Mouse (Mus musculus) embryonic fibroblast, embryonic 13.5 days (primary cell): Measurements from ENCODE around the gene Zic5. TPM values are rescaled to one million over a fixed set of nuclear protein-coding genes. Genes with fewer than 3 reads are reported as not detected.
A peak's percentile ranks its signal among the peaks of the same experiment; 100 is the strongest.

Experiments used
- H3K27ac ChIP-seq: 2 replicates; pipeline ENCODE4 v1.5.1; 2012; ENCODE audit warnings: low read length, control low read depth, inconsistent platforms; ENCODE audit not compliant: insufficient read depth
- H3K4me1 ChIP-seq: 2 replicates; pipeline ENCODE4 v1.6.1; 2011; ENCODE audit warnings: low read length; ENCODE audit not compliant: control insufficient read depth, insufficient read depth
- H3K4me3 ChIP-seq: 2 replicates; pipeline ENCODE4 v1.5.1; 2011; ENCODE audit warnings: mild to moderate bottlenecking, control low read depth, low read length; ENCODE audit not compliant: insufficient read depth
- CTCF ChIP-seq: IDR thresholded peaks from 2 replicates; pipeline ENCODE4 v1.5.1; 2011; ENCODE audit warnings: mild to moderate bottlenecking, control low read depth, low read length, moderate library complexity, borderline replicate concordance; ENCODE audit not compliant: insufficient read depth
- POLR2A ChIP-seq: IDR thresholded peaks from 2 replicates; pipeline ENCODE4 v1.6.1; 2011; ENCODE audit warnings: low read depth, mild to moderate bottlenecking, control low read depth, low read length, moderate library complexity
- polyA plus RNA-seq: library from polyadenylated mRNA; stranded (reverse); fragments of >200 nt; gene quantifications from 2 replicates; pipeline ENCODE4 v1.2.4, GENCODE M21; 2011; ENCODE audit warnings: low read depth; ENCODE audit not compliant: missing spikeins, insufficient read length

Zic5 gene
- 0.30 and 0.93 TPM in 2 replicates for polyA plus RNA-seq

DNA sequence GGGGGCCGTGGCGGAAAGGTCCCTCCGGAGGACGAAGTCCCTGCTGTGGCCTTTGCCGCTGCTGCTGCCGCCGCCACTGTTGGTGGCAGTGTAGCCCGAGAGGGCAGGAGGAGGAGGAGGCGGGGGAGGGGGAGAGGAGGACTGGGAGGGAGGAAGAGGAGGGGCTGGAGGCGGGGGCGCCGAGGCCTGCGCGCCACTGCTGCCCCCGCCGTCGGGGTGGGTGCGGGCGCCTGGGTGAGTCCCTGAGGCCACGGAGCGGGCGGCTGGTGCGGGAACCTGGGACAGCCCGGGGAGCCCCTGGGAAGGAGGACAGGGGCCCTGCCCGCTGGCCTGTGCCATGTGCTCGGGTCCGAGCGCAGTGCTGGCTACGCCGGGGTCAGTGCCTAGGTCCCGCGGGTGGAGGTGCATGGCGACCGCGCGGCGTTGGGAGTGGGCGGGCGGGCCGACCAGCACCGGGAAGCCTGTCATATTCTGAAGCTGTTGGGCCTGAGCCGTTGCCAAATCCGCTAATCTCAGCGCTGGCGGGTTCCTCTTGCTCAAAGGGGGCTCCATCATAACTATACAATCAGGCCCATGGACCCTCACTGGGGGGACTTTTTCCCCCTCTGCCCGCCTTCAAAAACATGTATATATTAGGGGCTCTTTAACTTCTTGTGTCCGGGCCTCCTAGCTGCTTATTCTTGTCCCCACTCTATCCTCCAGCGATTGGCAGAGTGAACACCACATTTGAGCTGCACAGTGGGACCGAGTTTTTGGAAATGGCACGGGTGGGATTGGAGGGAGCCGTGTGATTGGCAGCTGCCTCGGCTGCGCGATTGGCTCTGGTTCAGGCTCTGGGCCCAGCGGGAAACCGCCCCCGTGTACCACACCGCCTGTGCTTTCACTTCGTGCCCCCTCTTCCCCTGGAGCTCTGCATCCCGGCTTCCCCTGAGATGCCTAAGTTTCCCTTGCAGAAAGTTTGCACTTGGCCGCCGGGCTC is at the start of gene Zic5:
Gene Zic5, minus strand, starts transcription at position 915 of the 979 bp plus-strand sequence.
- TF ChIP-seq POLR2A, result no peak
- TF ChIP-seq CTCF, result no peak
- Histone ChIP-seq H3K4me3 (peak within 1 kb of the TSS; percentile 40), H3K27ac (no peak within 1 kb of the TSS), H3K4me1 (no peaks in the 10 kb centered on the region)

DNA sequence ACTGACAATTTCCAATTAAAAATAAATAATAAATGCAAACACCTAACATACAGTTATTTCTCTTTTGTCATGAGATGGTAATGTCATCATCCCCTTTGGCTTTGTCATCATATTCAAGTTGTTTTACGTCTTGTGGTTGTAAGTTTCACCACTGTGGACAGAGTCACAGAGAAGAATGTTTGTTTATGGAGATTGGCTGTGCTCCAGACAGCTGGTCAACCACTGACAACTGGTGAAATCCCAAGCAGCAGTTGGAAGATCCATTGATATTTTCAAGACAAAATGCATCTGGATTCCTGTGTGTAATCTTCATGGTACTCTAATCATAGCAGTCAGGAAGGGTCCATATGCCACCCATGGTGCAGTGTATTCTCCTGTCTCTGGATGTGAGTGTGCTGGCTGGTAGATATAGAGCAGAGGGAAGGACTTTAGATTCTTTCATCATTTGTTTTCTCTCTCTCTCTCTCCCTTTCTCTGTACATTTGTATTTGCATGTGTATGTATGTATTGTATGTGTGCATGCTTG is 48.1 kb upstream of the Zic5 start:
- Histone ChIP-seq H3K4me1 (no peaks in the 10 kb centered on the region), H3K27ac (no peak overlapping the region), H3K4me3 (no peak overlapping the region)
- TF ChIP-seq POLR2A, result no peak
- no peak for TF ChIP-seq CTCF

DNA sequence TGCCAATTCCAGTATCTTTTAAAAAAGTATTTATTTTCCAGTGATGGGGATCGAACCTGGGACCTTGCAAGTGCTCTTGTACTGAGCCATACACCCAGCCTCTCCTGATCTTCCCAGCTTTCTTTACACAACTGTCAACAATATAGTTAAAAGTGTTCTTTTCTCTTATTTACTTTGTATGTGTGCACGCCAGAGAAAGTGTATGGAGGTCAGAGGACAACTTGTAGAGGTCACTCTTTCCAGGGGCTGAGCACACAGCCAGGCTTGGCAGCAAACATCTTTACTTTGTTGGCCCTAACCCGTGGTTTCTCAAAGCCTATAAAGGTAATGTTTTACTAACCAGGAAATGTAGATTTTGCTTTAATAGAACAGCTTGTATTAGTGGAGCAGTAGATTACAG is 46.0 kb upstream of the Zic5 start:
- no peak for TF ChIP-seq POLR2A
- no peak for TF ChIP-seq CTCF
- Histone ChIP-seq H3K4me3 (no peak overlapping the region), H3K27ac (no peak overlapping the region), H3K4me1 (no peaks in the 10 kb centered on the region)

DNA sequence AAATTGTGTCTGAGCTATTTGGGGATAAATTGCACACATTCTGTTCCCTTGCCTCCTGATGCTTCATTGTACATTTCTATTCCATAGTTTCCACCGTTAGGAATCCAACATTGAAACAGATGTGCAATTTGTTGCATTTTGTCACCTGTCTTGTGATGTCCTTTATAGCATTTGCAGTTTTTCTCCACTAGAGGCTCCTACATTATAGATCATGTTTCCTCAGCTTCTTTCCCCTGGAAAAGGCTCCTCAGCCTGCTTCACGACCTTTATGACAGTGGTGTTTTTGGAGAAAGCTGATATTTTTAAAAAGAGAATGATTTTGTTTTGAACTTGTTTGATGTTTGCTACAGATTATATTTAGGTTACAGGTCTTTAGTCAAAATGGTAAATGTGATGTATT is 43.6 kb upstream of the Zic5 start:
- Histone ChIP-seq H3K4me1 (no peaks in the 10 kb centered on the region), H3K27ac (no peak overlapping the region), H3K4me3 (no peak overlapping the region)
- no peak for TF ChIP-seq CTCF

DNA sequence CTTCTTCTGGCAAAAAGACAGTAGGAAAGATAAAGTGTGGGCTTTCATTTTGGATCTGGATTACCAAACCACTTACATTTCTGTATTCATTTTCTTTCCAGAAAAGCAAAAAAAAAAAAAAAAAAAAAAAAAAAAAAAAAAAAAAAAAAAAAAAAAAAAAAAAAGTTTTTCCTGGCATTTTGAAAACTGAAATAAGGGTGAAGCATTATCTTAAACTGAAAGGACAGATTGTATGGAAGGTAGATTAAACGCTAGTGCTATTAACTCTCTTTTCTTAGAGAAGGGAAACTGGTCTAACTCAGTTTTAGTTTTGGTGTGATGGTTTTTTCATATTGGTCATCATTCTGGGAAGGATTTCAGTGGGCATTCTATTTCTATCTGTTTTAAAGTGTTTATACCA is 26.5 kb upstream of the Zic5 start:
- no peak overlapping the region for H3K4me3 ChIP-seq
- no peak for TF ChIP-seq POLR2A
- no peak for TF ChIP-seq CTCF
- H3K4me1 ChIP-seq, result no peaks in the 10 kb centered on the region
- no peak overlapping the region for H3K27ac ChIP-seq

DNA sequence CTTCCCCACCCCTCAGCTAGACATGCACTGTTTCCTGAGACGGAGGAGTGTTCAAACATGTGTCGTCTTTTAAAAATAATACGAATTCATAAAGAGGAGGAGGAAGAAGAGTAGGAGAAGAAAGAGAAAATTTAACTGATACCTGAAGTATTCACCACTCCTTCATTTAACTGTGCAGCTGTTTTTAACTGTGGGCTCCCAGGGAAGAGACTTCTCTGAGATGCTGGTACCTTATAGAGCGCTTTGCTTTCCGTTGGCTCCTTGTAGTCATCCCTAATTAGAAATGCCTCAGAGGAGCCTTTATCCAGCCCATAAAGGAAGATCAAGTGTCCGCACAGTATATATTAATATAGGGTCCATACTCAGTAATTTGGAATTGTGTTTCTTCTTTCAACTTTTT is 26.0 kb upstream of the Zic5 start:
- Histone ChIP-seq H3K27ac (no peak overlapping the region), H3K4me1 (no peaks in the 10 kb centered on the region), H3K4me3 (no peak overlapping the region)
- TF ChIP-seq POLR2A, result no peak
- no peak for TF ChIP-seq CTCF

DNA sequence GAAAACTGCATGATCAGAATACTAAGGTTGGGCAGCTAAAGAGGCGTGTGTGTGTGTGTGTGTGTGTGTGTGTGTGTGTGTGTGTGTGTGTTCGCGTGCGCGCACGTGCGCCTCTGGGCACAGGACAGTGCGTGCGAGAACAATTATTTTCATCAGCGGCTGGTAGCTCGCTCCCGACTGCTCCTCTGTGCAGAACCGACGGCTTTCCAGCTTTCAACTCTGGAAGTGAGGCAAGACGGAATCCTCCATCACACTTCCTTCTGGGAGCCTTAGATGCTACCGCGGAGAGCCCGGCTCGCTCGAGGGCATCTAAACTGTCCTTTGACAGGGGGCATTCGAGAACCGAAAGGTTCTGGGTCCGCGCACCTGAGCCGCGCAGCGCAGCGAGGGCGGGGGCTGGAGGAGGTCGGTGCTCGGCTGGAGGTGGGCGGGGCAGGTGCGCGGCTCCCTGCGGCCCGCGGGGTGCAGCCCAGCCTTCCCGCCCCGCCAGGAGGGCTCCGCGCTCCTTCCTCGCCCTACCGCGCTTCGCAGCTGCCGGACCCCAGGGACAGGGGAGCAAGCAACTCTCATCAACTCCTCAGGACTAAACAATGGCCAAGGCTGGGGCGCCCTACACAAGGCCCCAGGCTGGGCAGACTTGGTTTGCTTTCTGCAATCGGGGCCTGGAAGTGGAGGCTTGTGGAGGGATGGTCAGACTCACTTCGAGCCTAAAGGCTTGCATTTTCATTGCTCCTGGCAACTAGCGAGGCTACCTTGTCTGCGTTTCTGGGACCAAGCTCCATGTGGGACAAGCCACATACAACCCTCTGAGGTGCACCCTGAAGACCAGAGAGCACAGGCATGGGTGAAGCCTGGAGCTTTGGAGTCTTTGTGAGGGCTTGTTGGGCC is 25.2 kb upstream of the Zic5 start, which contains the start of gene Gm10837:
Gene Gm10837, plus strand, starts transcription at position 146 of the 888 bp plus-strand sequence.
- no peak for TF ChIP-seq POLR2A
- no peak for TF ChIP-seq CTCF
- Histone ChIP-seq H3K27ac (no peak within 1 kb of the TSS), H3K4me1 (no peaks in the 10 kb centered on the region), H3K4me3 (no peak within 1 kb of the TSS)

DNA sequence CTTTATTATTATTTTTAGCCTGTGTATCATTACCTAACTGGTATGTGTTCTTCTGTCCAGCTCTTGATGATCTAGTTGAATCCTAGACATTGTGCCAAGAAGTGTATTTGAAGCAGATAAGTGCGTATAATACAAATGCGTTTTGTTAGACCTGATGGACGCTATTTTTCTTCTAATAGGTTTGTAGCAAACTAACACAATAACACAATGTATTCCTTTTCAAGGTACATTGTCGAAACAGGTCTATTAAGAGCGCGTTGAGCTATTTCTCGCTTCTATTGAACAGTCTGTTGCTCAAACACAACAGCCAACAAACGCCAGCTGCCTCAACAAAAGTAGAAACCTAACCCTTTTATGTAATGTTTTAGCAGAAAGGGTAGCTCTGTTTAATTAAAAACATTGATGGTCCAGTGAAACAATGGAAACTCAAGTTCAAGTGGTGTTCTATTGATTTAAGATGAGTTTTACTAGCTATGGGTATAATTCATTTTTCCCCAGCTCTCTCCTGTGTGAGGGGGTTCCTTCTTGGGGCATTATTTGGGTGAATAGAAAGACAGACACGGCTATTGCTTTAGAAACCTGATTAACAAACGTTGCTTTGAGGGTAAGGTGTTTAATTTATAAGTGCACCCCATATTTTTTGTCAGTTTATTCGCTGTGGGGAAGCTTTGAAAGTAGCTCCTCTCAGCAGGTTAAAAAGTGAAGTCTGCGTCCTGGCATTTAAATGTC is 24.4 kb upstream of the Zic5 start:
- TF ChIP-seq POLR2A (no peak), CTCF (no peak)
- H3K27ac ChIP-seq, result no peak overlapping the region
- no peak overlapping the region for H3K4me3 ChIP-seq
- no peaks in the 10 kb centered on the region for H3K4me1 ChIP-seq

DNA sequence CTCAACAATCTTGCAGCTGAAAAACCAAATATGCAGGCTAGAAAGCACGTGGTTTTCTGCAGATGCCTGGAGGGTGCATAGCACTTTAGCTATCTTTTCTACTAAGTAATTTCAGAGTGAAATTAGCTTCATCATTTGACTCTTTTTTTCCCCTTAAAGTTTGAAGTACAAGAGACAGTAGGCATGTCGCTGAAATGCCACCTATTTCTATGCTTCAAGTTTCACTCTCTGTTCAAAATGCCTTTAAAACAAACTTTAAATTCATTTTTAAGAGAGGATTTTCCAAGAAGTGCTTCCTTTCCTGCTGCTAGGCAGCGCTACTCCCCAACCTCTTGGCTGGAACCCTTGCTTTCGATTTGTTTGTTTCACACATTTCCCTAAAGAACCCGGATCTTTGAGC is 23.6 kb upstream of the Zic5 start:
- Histone ChIP-seq H3K4me3 (no peak overlapping the region), H3K4me1 (no peaks in the 10 kb centered on the region), H3K27ac (no peak overlapping the region)
- no peak for TF ChIP-seq POLR2A
- no peak for TF ChIP-seq CTCF
